Mouse (Mus musculus) lung, postnatal 4 days (tissue): ENCODE results near the gene Rnf152.
A peak's percentile ranks its signal among the peaks of the same experiment; 100 is the strongest.

Experiments
- DNase-seq, 2 experiments: peaks; one replicate each; pipeline ENCODE4 v3.0.0; 2021

The Rnf152 gene

GRCm38 (mm10) chr1:105311899-105312600 lies 44.5 kb downstream of the Rnf152 start:
- DNase-seq: no peak

GRCm38 (mm10) chr1:105302164-105302563 lies 54.3 kb downstream of the Rnf152 start:
- no peak for DNase-seq

- DNase-seq: no peak
These were observed 54.7 kb downstream of the Rnf152 start for GRCm38 (mm10) chr1:105301764-105302163.

DNA sequence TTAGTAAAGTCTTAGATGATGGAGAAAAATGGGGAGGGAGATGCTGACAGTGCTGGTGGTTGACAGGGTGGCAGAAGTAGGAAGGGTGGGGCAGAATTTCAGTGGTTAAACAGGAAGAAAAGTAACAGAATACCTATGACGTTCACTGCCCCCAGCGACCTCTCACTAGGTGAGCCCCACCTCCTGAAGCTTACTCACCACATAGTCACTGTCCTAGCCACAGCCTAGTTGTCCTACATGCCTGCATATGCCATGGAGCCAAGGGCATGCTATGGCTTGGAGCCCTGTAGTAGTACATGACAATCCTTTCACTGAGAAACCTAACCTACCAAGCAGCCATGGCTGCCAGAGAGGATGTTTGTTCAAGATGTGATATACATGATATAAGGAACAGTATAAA lies 64.7 kb downstream of the Rnf152 start:
- no peak for DNase-seq

GRCm38 (mm10) chr1:105287536-105287935 lies 69.0 kb downstream of the Rnf152 start:
- no peak for DNase-seq

GRCm38 (mm10) chr1:105286906-105287305 lies 69.6 kb downstream of the Rnf152 start:
- DNase-seq: no peak

- DNase-seq: no peak
These were observed 71.5 kb downstream of the Rnf152 start for GRCm38 (mm10) chr1:105285001-105285400.

GRCm38 (mm10) chr1:105284116-105284515 lies 72.4 kb downstream of the Rnf152 start:
- DNase-seq: no peak

DNA sequence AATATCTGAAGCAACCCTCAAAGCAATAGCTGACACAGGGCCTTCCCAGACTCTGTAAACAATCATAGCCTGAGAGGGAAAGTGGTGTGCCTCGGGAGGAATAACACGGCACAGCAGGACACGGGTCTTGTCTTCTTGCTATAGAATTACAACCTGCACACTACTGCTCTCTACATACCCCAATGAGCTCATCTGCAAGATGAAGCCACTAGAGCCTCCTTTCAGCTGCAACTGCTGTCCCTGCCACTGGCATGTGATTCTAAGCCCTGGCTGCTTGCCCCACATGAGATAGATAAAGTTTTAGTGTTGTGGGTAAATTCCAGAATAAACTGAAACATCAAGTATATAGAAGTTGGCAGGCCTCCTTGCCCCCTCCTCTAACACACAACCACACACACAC lies 75.2 kb downstream of the Rnf152 start:
- DNase-seq: peak; percentile 8 to 30

GRCm38 (mm10) chr1:105280160-105280559 lies 76.3 kb downstream of the Rnf152 start:
- no peak for DNase-seq

DNA sequence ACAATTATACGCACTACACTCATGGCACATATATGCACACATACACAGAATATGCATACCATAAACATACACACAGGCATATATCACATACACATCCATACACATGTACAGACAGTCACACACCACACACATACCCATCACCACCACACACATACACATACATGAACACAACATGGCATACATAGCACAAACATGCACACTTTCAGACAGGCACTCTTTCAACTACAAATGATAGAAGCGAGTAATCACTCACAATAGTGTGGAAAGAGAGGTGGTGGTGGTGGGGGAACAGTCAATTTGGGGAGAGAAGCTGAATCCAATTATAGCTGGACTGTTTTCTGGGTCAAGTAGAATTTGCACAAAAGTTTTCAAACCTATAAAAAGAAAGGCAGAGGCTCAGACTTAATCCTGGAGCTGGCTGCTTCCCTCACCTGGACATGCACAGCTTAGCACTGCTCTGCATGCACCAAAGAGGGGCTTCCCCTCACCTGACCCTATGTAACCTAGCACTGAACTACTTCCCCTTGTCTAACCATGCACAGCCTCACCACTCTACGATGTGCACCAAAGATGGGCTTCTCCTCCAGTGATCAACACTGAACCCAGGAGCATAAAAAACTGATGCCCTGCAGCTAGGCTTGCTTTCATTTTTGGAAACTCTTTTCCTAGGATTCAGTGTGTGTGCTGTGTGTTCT lies 81.9 kb downstream of the Rnf152 start:
- no peak for DNase-seq

DNA sequence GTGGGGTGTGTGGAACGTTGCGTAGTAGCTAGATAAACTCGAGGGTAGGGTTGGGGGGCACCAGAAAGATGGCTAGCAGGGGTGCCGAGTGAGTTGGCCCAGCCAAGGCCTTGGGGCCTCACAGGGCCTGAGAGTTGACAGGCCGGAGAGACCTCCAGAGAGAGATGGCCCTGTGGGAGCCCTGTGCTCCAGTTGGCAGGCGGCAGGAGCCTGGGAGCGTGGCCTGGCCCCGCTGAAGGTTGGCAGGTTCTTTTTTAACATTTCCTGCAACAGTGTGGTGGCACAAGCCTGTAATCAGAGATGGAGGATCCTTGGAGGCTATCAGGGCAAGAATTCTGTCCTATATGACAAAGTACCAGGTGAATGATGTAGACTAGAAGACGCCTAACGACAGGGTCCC lies 85.4 kb downstream of the Rnf152 start:
- DNase-seq: no peak

- DNase-seq: no peak
These were observed 93.1 kb downstream of the Rnf152 start for GRCm38 (mm10) chr1:105263283-105264033.

- DNase-seq: no peak
These were observed 96.3 kb downstream of the Rnf152 start for GRCm38 (mm10) chr1:105260200-105260599.

DNA sequence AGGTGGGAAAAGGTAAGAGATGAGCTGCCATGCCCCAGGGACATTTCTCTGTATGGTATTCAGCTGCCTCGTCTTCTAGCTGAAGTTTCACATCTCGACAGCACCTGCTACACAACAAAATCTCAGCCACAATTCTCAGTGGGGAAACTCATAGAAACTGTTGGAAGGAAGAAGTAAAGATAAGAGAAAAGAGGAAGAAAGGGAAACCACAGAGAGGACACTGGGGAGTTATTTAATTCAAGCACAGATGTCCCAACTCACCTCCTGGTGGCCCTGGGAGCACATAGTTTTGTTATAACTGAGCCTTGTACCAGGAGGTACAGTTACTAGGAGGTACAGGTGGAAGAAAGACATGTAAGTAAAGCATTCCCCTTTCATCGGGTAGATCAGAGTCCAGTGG lies 99.3 kb downstream of the Rnf152 start:
- no peak for DNase-seq

DNA sequence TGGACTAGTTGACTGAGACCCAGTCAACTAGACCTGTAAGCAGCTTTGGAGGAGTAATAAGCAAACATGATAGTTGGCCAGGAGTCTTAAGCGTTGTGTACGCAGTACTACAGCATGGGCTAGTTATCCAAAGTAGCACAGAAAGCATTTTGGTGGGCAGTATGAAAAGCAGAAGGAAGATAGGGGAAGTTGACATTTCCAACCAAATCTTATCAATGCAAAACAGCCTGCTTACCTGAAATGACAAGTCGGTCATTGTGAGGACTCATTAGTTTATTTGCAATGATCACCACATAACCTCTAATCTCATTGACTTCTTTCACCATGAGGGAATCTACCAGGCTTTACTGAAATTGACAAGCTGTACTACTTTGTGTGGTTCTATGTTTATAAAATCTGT lies 107.3 kb downstream of the Rnf152 start:
- no peak for DNase-seq

DNA sequence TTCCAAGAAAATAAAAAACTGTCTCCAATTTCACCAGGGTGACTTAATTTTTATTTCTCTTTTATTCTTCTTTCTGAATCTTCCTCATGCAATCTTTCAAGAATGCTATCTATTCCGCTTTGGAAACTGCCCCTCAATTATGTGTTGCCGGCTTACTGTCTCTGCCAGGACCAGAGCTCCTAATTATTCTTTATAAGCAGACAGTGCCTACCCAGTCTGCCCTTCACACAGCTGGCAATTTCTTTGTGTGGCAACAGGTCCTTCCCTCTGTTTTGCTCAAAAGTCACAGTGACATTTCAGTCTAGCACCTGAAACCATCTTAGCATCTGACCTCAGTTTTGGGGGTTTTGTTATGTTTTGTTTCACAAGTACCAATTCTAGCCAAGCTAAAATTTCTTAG lies 109.9 kb downstream of the Rnf152 start:
- no peak for DNase-seq

GRCm38 (mm10) chr1:105246075-105246574 lies 110.4 kb downstream of the Rnf152 start:
- no peak for DNase-seq

- no peak for DNase-seq
These were observed 113.0 kb downstream of the Rnf152 start for GRCm38 (mm10) chr1:105243359-105244142.

- no peak for DNase-seq
These were observed 116.3 kb downstream of the Rnf152 start for GRCm38 (mm10) chr1:105240185-105240584.
